Mouse (Mus musculus) spleen, adult 2 months (tissue): Measurements from ENCODE around the gene Hnrnpc.

Source experiments
- CTCF ChIP-seq: fragments of 200-500 bp; IDR thresholded peaks from 2 replicates; pipeline ENCODE4 v1.5.1; 2011; ENCODE audit warnings: mild to moderate bottlenecking, inconsistent platforms; ENCODE audit not compliant: insufficient read depth, insufficient read length, insufficient replicate concordance; ENCODE audit errors: extremely low read depth
- POLR2A ChIP-seq: fragments of 200-500 bp; IDR thresholded peaks from 2 replicates; pipeline ENCODE4 v1.6.1; 2011; ENCODE audit warnings: low read depth, low read length, inconsistent platforms

DNA sequence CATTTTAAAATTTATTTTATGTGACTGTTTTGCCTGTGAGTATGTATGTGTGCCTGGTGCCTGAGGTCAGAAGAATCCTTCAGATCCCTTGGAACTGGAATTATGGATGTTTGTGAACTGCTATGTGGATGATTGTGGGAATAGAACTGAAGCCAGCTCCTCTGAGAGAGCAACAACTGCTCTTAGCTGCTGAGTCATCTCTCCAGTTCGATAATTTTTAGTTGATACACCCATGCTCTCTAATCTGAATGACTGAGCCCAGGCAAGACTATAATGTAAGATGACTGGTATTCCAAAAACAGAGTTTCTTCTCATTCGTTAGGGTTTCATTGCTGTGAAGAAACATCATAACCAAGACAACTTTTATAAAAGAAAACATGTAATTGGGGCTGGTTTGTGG, 79.7 kb downstream of the Hnrnpc start:
- no peak for TF ChIP-seq POLR2A
- no peak for TF ChIP-seq CTCF
